ENCODE assay signal across 14 mouse cellular contexts in the genomic region with DNA sequence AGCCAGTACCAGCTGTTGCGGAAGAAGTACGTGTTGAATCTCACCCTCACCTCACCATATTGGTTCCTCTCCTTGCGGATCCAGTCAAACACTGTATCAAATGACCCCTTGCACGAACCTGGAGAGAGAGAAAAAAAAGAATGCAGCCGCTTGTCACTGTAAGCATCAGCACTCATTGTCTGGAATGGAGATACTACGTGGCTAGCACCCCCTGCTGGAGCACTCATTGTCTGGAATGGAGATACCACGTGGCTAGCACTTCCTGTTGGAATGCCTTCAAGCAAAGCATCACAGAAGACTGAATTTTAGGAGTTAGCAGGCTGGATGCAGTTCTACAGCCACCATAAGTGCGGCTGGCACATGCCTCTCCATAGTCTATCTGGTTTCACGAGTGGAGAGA. TPM values are rescaled to one million over a fixed set of nuclear protein-coding genes. Genes with fewer than 3 reads are reported as not detected.
DNase-seq lines count a peak whose midpoint lies in the region; ATAC-seq lines count a peak whose summit lies in the region.
"Had no signal": no experiment of that assay in that cellular context is flagged by ENCODE, and none has a peak within 500 bp of the region (broad histone marks: within the 10 kb centered on the region; RNA-seq: fewer than 3 reads in every experiment).

No protein-coding gene starts in this region.

- H3K9me3 ChIP-seq in kidney, embryonic 15.5 days (replicated peaks) = no peaks in the 10 kb centered on the region
- H3K9me3 ChIP-seq: intestine, embryonic 15.5 days; limb, embryonic 12.5 days had no signal

- no peak overlapping the region for H3K27ac ChIP-seq in kidney, embryonic 15.5 days
- H3K27ac ChIP-seq: intestine, embryonic 15.5 days; limb, embryonic 12.5 days had no signal

- H3K27me3 ChIP-seq in kidney, embryonic 15.5 days = no peaks in the 10 kb centered on the region
- H3K27me3 ChIP-seq: intestine, embryonic 15.5 days; limb, embryonic 12.5 days had no signal

- 73% methylated on average over 9 of the region's 9 CpGs for WGBS in kidney, embryonic 15.5 days

- peaks cover 45% of the 10 kb centered on the region for H3K36me3 ChIP-seq in kidney, embryonic 15.5 days

- ATAC-seq in kidney, embryonic 15.5 days (replicated peaks; ENCODE audit: low FRiP score) = no peak
- ATAC-seq in frontal cortex, adult (ENCODE audit: low TSS enrichment) = no peak
- ATAC-seq: intestine, embryonic 15.5 days had no signal

- DNase-seq in kidney, postnatal 4 days = peak; percentile 15 to 43
- DNase-seq in A20 (ENCODE audit: low read depth, low spot score) = peak; percentile 18
- peak; percentile 91 for DNase-seq in ES-CJ7 (ENCODE audit: low read depth, low spot score)
- peak; percentile 20 for DNase-seq in induced T-regulatory cell, adult 2 months (ENCODE audit: low read depth)
- no peak for DNase-seq in cerebellum, adult 18-20 months
- no peak for DNase-seq in spleen, postnatal 36 days (ENCODE audit: low spot score in 2 of 2)
- DNase-seq: adrenal gland, adult 8-10 months; cerebellum, postnatal 25 days; gastrocnemius, postnatal 25 days had no signal

- no peak overlapping the region for H3K4me3 ChIP-seq in kidney, embryonic 15.5 days (replicated peaks)
- H3K4me3 ChIP-seq: intestine, embryonic 15.5 days; limb, embryonic 12.5 days; myocyte had no signal

- no peak overlapping the region for H3K9ac ChIP-seq in kidney, embryonic 15.5 days
- H3K9ac ChIP-seq: intestine, embryonic 15.5 days; limb, embryonic 12.5 days had no signal

- no peaks in the 10 kb centered on the region for H3K4me1 ChIP-seq in kidney, embryonic 15.5 days
- H3K4me1 ChIP-seq: intestine, embryonic 15.5 days; limb, embryonic 12.5 days had no signal

- no peak overlapping the region for H3K4me2 ChIP-seq in kidney, embryonic 15.5 days
- H3K4me2 ChIP-seq: intestine, embryonic 15.5 days; limb, embryonic 12.5 days had no signal

RNA-seq across cellular contexts. Expression of gene Mmp21, which starts 3.9 kb away (rescaled TPM):
- 0.09 and 0.18 TPM in 2 replicates for polyA plus RNA-seq in kidney, embryonic 15.5 days (2015; fragmentation: Nextera tagmentation; extraction: Ambion mirVana)
- polyA plus RNA-seq: intestine, embryonic 15.5 days; limb, embryonic 12.5 days; myocyte had no signal

RNA-seq across cellular contexts. Expression of gene Bccip, which starts 33.1 kb away (rescaled TPM):
- 189 and 201 TPM in 2 replicates for polyA plus RNA-seq in kidney, embryonic 15.5 days (2015; fragmentation: Nextera tagmentation; extraction: Ambion mirVana)

RNA-seq across cellular contexts. Expression of gene Uros, which starts 33.9 kb away (rescaled TPM):
- polyA plus RNA-seq in kidney, embryonic 15.5 days (2015; fragmentation: Nextera tagmentation; extraction: Ambion mirVana) = 30.3 and 30.7 TPM in 2 replicates

RNA-seq across cellular contexts. Expression of gene Edrf1, which starts 38.7 kb away (rescaled TPM):
- polyA plus RNA-seq in kidney, embryonic 15.5 days (2015; fragmentation: Nextera tagmentation; extraction: Ambion mirVana) = 21.6 and 24.2 TPM in 2 replicates

Comparison
In these comparisons a context has a peak if more than half of its experiments do, and no peak if none do; other contexts are left out.
1. DNase-seq: peak in kidney, postnatal 4 days (2 of 2), A20 (single experiment), ES-CJ7 (single experiment) and induced T-regulatory cell, adult 2 months (single experiment); none in cerebellum, adult 18-20 months (0 of 2) and spleen, postnatal 36 days (0 of 2).